13 mouse cellular contexts compared by ENCODE assay signal in the genomic region with DNA sequence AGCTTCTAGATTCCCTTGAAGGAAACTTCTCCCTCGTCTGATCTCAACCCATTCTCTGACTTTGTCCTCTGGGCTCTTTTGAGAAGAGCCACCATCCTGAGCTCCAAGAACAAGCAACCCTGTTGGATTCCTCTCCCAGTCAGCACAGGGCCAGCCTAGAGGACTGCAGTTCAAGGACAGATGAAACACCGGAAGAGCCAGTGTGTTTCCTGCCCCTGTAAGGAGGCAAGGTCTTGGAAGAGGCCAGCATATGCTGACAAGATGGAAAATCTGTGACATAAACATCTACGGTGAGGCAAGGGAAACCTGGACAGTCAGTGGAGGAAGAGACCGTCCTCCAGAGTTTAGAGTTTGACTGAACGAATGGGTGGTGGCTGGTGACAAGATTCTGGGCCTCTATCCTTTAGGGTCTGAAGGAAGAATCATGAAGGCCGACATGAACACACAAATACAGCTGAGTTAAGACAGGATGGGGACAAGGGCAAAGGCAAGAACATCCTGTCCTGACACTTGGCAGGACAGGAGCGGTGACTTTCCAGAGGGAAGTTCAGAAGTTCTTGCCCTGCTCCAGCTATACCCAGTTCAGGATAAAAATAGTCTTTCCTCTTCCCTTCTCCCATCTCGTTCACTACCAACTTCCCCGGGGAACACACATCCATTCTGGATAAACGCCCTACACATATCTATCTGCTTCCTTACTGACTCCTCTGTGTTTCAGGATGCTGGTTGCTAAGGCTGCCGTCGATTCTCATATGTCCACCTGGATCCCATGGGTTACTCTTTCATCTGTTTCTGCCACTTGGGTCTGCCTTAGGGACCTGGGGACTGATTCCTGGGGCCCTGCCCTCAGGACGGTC. TPM values are rescaled to one million over a fixed set of nuclear protein-coding genes. Genes with fewer than 3 reads are reported as not detected.
A peak's percentile ranks its signal among the peaks of the same experiment; 100 is the strongest.
DNase-seq lines count a peak whose midpoint lies in the region; ATAC-seq and TF ChIP-seq lines count a peak whose summit lies in the region.
"Had no signal": no experiment of that assay in that cellular context is flagged by ENCODE, and none has a peak within 500 bp of the region (broad histone marks: within the 10 kb centered on the region; RNA-seq: fewer than 3 reads in every experiment).

No protein-coding gene starts in this region.

- H3K9ac ChIP-seq in heart, embryonic 16.5 days (ENCODE audit: low read length), result no peak overlapping the region

- DNase-seq in heart, adult 8-10 months (ENCODE audit: low spot score), result no peak
- DNase-seq in CD4-positive helper T cell, adult 2 months (ENCODE audit: low read depth, low spot score), result peak; percentile 85
- peak; percentile 29 to 62 for DNase-seq in kidney, postnatal 36 days
- DNase-seq in left cerebral cortex, adult 9 months (ENCODE audit: low spot score in 2 of 2), result no peak
- no peak for DNase-seq in thymus, postnatal 14 days
- no peak for DNase-seq in layer of hippocampus, adult 9-11 months
- DNase-seq: cerebellum, adult 9-10 months; right cerebral cortex, postnatal 14 days had no signal

- H3K4me3 ChIP-seq in heart, embryonic 16.5 days (ENCODE audit: low read length), result no peak overlapping the region
- peak overlapping the region; percentile 33 for H3K4me3 ChIP-seq in bone marrow, adult 2 months (replicated peaks; ENCODE audit: control insufficient read depth, low read depth, low read length)

- 64% methylated on average over 13 of the region's 13 CpGs for WGBS in heart, embryonic 16.5 days
- 79% methylated on average over 13 of the region's 13 CpGs for WGBS in bone marrow, adult 2 months

- H3K4me1 ChIP-seq in heart, embryonic 16.5 days (ENCODE audit: control insufficient read depth, insufficient read depth, low read length), result peaks cover 9% of the 10 kb centered on the region
- H3K4me1 ChIP-seq in bone marrow, adult 2 months (ENCODE audit: control insufficient read depth, insufficient read depth, low read length), result peaks cover 4% of the 10 kb centered on the region; the same call in 1 of the 2 replicates

- H3K27ac ChIP-seq in heart, embryonic 16.5 days (ENCODE audit: low read length), result peak overlapping the region; percentile 2
- H3K27ac ChIP-seq in bone marrow, adult 2 months (ENCODE audit: control insufficient read depth, insufficient read depth, low read depth, low read length, poor library complexity), result 0 out of 2 replicates have a peak overlapping the region, but pooled peaks have one; percentile 44

- H3K36me3 ChIP-seq in heart, embryonic 16.5 days (ENCODE audit: control insufficient read depth, insufficient read depth), result no peaks in the 10 kb centered on the region

- H3K27me3 ChIP-seq in heart, embryonic 16.5 days (ENCODE audit: control insufficient read depth, insufficient read depth, low read length), result no peaks in the 10 kb centered on the region

- no peak for TF ChIP-seq CTCF in bone marrow, adult 2 months (IDR thresholded peaks at IDR 0.05; ENCODE audit: control insufficient read depth, insufficient read depth, low read length)

- no peaks in the 10 kb centered on the region for H3K9me3 ChIP-seq in heart, embryonic 16.5 days (replicated peaks; ENCODE audit: control insufficient read depth, low read length)

- TF ChIP-seq POLR2A in bone marrow, adult 2 months (IDR thresholded peaks at IDR 0.05; ENCODE audit: borderline replicate concordance, control insufficient read depth, low read depth, low read length), result no peak

- ATAC-seq in heart, embryonic 16.5 days (replicated peaks; ENCODE audit: extremely low read depth, insufficient read depth, low FRiP score), result no peak

- H3K4me2 ChIP-seq in heart, embryonic 16.5 days (ENCODE audit: low read depth, low read length), result peak overlapping the region; percentile 7; the same call in 1 of the 2 replicates

RNA-seq across cellular contexts. Expression of a gene that starts 1.0 kb away (rescaled TPM):
- polyA plus RNA-seq in heart, embryonic 16.5 days (2015; fragmentation: Nextera tagmentation; extraction: Ambion mirVana), result 45.9 and 121 TPM in 2 replicates
- total RNA-seq in heart, adult 8-10 months (2022), result 1 to 10 TPM in 1 of 4 experiments, under 1 TPM in 2, not detected in 1; 0.14 to 1.3 (median 0.53) TPM
- 10.2 and 17.8 TPM in 2 replicates for polyA plus RNA-seq in bone marrow, adult 2 months (2011; ENCODE audit: insufficient read depth, insufficient read length, low replicate concordance, missing spikeins)

RNA-seq across cellular contexts. Expression of a gene that starts 5.9 kb away (rescaled TPM):
- polyA plus RNA-seq in heart, embryonic 16.5 days (2015; fragmentation: Nextera tagmentation; extraction: Ambion mirVana), result 5.1 and 5.7 TPM in 2 replicates
- total RNA-seq in heart, adult 8-10 months (2022), result under 1 TPM in 2 of 4 experiments, not detected in 2; 0.35 to 0.55 TPM
- 9.0 TPM in 2 replicates for polyA plus RNA-seq in bone marrow, adult 2 months (2011; ENCODE audit: insufficient read depth, insufficient read length, low replicate concordance, missing spikeins)
- total RNA-seq: hematopoietic stem cell, adult 5-6 weeks; left cerebral cortex, postnatal 36 days; megakaryocyte progenitor cell, adult 5-6 weeks had no signal

RNA-seq across cellular contexts. Expression of a gene that starts 28.0 kb away (rescaled TPM):
- polyA plus RNA-seq in heart, embryonic 16.5 days (2015; fragmentation: Nextera tagmentation; extraction: Ambion mirVana), result 178 and 180 TPM in 2 replicates
- 100 to 1,000 TPM; 118 to 136 (median 130) TPM for total RNA-seq in heart, adult 8-10 months (2022)
- 105 and 123 TPM in 2 replicates for polyA plus RNA-seq in bone marrow, adult 2 months (2011; ENCODE audit: insufficient read depth, insufficient read length, low replicate concordance, missing spikeins)

RNA-seq across cellular contexts. Expression of a gene that starts 28.0 kb away (rescaled TPM):
- 148 and 152 TPM in 2 replicates for polyA plus RNA-seq in heart, embryonic 16.5 days (2015; fragmentation: Nextera tagmentation; extraction: Ambion mirVana)
- 10 to 100 TPM; 40.4 to 44.9 (median 42.0) TPM for total RNA-seq in heart, adult 8-10 months (2022)
- polyA plus RNA-seq in bone marrow, adult 2 months (2011; ENCODE audit: insufficient read depth, insufficient read length, low replicate concordance, missing spikeins), result 71.2 and 118 TPM in 2 replicates

RNA-seq across cellular contexts. Expression of a gene that starts 30.0 kb away (rescaled TPM):
- 123 and 139 TPM in 2 replicates for polyA plus RNA-seq in heart, embryonic 16.5 days (2015; fragmentation: Nextera tagmentation; extraction: Ambion mirVana)
- total RNA-seq in heart, adult 8-10 months (2022), result 10 to 100 TPM; 11.4 to 15.0 (median 12.8) TPM
- 78.4 and 100 TPM in 2 replicates for polyA plus RNA-seq in bone marrow, adult 2 months (2011; ENCODE audit: insufficient read depth, insufficient read length, low replicate concordance, missing spikeins)

Comparison
In these comparisons a context has a peak if more than half of its experiments do, and no peak if none do; other contexts are left out.
1. DNase-seq: peak in CD4-positive helper T cell, adult 2 months (single experiment) and kidney, postnatal 36 days (2 of 2); none in heart, adult 8-10 months (single experiment), left cerebral cortex, adult 9 months (0 of 2), thymus, postnatal 14 days (single experiment) and layer of hippocampus, adult 9-11 months (single experiment).